Mouse (Mus musculus): ENCODE data around the gene Npr1. TPM values are rescaled to one million over a fixed set of nuclear protein-coding genes. Genes with fewer than 3 reads are reported as not detected.

The Npr1 gene
- 6.0 and 11.9 TPM in 2 replicates for polyA plus RNA-seq (2012; rRNA removed)

GRCm38 (mm10) chr3:90465686-90466310 lies at the start of gene Npr1:
Gene Npr1, minus strand, starts transcription at chr3:90465866.

GRCm38 (mm10) chr3:90513796-90514590 lies 48.3 kb upstream of the Npr1 start, which contains the start of the genes S100a1 and S100a13:
Gene S100a1, minus strand, starts transcription at chr3:90514392.
Gene S100a13, plus strand, starts transcription at chr3:90514435.

GRCm38 (mm10) chr3:90508950-90509746 lies 43.5 kb upstream of the Npr1 start, which contains the start of gene Chtop:
Gene Chtop, minus strand, starts transcription at chr3:90509498.

GRCm38 (mm10) chr3:90490696-90491256 lies 25.1 kb upstream of the Npr1 start, which contains the start of gene Snapin:
Gene Snapin, minus strand, starts transcription at chr3:90491033.

GRCm38 (mm10) chr3:90475831-90476611 lies 10.4 kb upstream of the Npr1 start, which contains the start of gene Ilf2:
Gene Ilf2, plus strand, starts transcription at chr3:90476126.

GRCm38 (mm10) chr3:90433381-90434020 lies 32.2 kb downstream of the Npr1 start, which contains the start of gene Ints3:
Gene Ints3, minus strand, starts transcription at chr3:90433622.

Other genes with a start within 250 kb of the Npr1 start
- gene Jtb, start 234.3 kb downstream of the Npr1 start, polyA plus RNA-seq (2012; rRNA removed) = 55.7 and 58.3 TPM in 2 replicates
- gene Creb3l4, start 222.4 kb downstream of the Npr1 start, polyA plus RNA-seq (2012; rRNA removed) = 2.4 and 3.6 TPM in 2 replicates
- gene Slc39a1, start 217.7 kb downstream of the Npr1 start, polyA plus RNA-seq (2012; rRNA removed) = 27.3 and 38.8 TPM in 2 replicates
- gene Crtc2, start 211.7 kb downstream of the Npr1 start, polyA plus RNA-seq (2012; rRNA removed) = 37.2 and 54.6 TPM in 2 replicates
- 17.1 and 20.7 TPM in 2 replicates for gene Dennd4b, start 200.7 kb downstream of the Npr1 start, polyA plus RNA-seq (2012; rRNA removed)
- gene Gatad2b, start 172.7 kb downstream of the Npr1 start, polyA plus RNA-seq (2012; rRNA removed) = 22.4 and 37.6 TPM in 2 replicates
- gene Slc27a3, start 75.9 kb downstream of the Npr1 start, polyA plus RNA-seq (2012; rRNA removed) = 29.9 and 31.1 TPM in 2 replicates
- 48.4 and 57.9 TPM in 2 replicates for gene Ints3, start 32.2 kb downstream of the Npr1 start, polyA plus RNA-seq (2012; rRNA removed)
- 245 and 276 TPM in 2 replicates for gene Ilf2, start 10.3 kb upstream of the Npr1 start, polyA plus RNA-seq (2012; rRNA removed)
- 23.3 and 41.3 TPM in 2 replicates for gene Snapin, start 25.2 kb upstream of the Npr1 start, polyA plus RNA-seq (2012; rRNA removed)
- 208 and 235 TPM in 2 replicates for gene Chtop, start 43.6 kb upstream of the Npr1 start, polyA plus RNA-seq (2012; rRNA removed)
- gene S100a1, start 48.5 kb upstream of the Npr1 start, polyA plus RNA-seq (2012; rRNA removed) = 11.4 and 11.6 TPM in 2 replicates
- gene S100a13, start 48.6 kb upstream of the Npr1 start, polyA plus RNA-seq (2012; rRNA removed) = 12.0 and 14.2 TPM in 2 replicates
- gene S100a14, start 61.0 kb upstream of the Npr1 start, polyA plus RNA-seq (2012; rRNA removed) = 0.05 TPM in 1 of 2 replicates, not detected in the other
- gene S100a16, start 71.4 kb upstream of the Npr1 start, polyA plus RNA-seq (2012; rRNA removed) = 21.0 and 26.2 TPM in 2 replicates
- 0.04 TPM in 1 of 2 replicates, not detected in the other for gene S100a3, start 94.7 kb upstream of the Npr1 start, polyA plus RNA-seq (2012; rRNA removed)
- not detected in 2 replicates for gene S100a2, start 124.4 kb upstream of the Npr1 start, polyA plus RNA-seq (2012; rRNA removed)
- not detected in 2 replicates for gene Gm42674, start 136.0 kb upstream of the Npr1 start, polyA plus RNA-seq (2012; rRNA removed)
- 2.1 and 2.6 TPM in 2 replicates for gene S100a4, start 137.9 kb upstream of the Npr1 start, polyA plus RNA-seq (2012; rRNA removed)
- not detected in 2 replicates for gene S100a5, start 142.7 kb upstream of the Npr1 start, polyA plus RNA-seq (2012; rRNA removed)
- 14.9 and 15.9 TPM in 2 replicates for gene S100a6, start 147.0 kb upstream of the Npr1 start, polyA plus RNA-seq (2012; rRNA removed)
- 0.04 and 0.06 TPM in 2 replicates for gene S100a7a, start 188.2 kb upstream of the Npr1 start, polyA plus RNA-seq (2012; rRNA removed)
- 4.8 and 13.3 TPM in 2 replicates for gene S100a8, start 203.1 kb upstream of the Npr1 start, polyA plus RNA-seq (2012; rRNA removed)
- gene S100a9, start 229.9 kb upstream of the Npr1 start, polyA plus RNA-seq (2012; rRNA removed) = 18.1 and 27.3 TPM in 2 replicates

Data from central nervous system, embryonic 11.5 days (tissue).